Mouse (Mus musculus) neural tube, embryonic 11.5 days (tissue): ENCODE results near the gene Sparc. TPM values are rescaled to one million over a fixed set of nuclear protein-coding genes. Genes with fewer than 3 reads are reported as not detected.

ENCODE experiments used
- polyA plus RNA-seq: library from polyadenylated mRNA; unstranded; fragments of >200 nt; fragmentation: Nextera tagmentation; extraction: Ambion mirVana; gene quantifications from 2 replicates; pipeline ENCODE4 v1.2.1, GENCODE M21; 2014

Gene Sparc
- polyA plus RNA-seq, 1 experiment from 2014 or later: 450 TPM

Other genes with a start within 250 kb of the Sparc start
- 0.35 and 0.76 TPM in 2 replicates for gene Slc36a2, start 238.1 kb downstream of the Sparc start, polyA plus RNA-seq
- 1.9 and 2.6 TPM in 2 replicates for gene Slc36a1, start 218.8 kb downstream of the Sparc start, polyA plus RNA-seq
- gene Fat2, start 86.6 kb downstream of the Sparc start, polyA plus RNA-seq: 0.01 and 0.05 TPM in 2 replicates
- gene Atox1, start 38.1 kb upstream of the Sparc start, polyA plus RNA-seq: 244 and 248 TPM in 2 replicates
- 235 and 236 TPM in 2 replicates for gene G3bp1, start 46.5 kb upstream of the Sparc start, polyA plus RNA-seq
- gene Glra1, start 185.0 kb upstream of the Sparc start, polyA plus RNA-seq: 5.8 and 5.9 TPM in 2 replicates